Mouse (Mus musculus) retina, adult 2 months (tissue): ENCODE results near the gene Nab2.

Source experiments
- DNase-seq: peaks from one replicate; pipeline ENCODE4 v3.0.0-alpha.2; 2012; ENCODE audit warnings: low read depth, low spot score

The Nab2 gene

DNA sequence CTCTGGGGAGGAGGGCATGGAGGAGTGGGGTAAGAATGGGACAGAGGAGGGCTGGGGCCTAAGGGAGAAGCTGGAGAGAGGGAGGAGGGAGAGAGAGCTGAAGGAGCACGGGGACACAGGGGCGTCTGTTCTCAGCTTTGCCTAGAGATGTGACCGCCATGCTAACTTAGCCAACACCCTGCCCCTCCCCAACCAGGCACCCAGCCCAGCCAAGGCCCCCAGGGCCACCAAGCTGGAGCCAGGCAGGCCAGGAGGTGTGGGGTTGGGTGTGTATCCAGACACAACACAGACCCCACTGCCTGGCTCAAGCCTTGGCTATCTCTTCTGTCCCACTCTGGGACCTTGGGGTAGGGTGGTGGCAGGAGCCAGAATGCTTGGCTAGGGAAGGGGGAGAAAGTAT lies 52.8 kb downstream of the Nab2 start:
- DNase-seq = no peak

DNA sequence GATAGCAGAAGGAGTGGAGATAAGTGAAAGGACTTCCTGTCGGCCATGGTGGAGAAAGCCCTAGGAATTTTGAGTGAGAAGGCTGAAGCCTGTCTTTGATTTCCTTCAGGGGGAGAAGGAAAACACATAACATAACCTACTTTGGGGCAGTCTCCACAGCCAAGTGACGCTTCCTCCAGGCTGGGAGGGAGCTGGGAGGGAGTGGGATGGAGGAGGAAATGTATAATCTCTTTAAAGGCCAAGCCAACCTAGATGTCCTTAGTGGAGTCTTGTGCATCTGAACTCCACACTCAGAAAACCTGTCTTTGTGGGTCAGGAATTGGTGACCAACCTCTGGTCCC lies 53.4 kb downstream of the Nab2 start:
- no peak for DNase-seq

DNA sequence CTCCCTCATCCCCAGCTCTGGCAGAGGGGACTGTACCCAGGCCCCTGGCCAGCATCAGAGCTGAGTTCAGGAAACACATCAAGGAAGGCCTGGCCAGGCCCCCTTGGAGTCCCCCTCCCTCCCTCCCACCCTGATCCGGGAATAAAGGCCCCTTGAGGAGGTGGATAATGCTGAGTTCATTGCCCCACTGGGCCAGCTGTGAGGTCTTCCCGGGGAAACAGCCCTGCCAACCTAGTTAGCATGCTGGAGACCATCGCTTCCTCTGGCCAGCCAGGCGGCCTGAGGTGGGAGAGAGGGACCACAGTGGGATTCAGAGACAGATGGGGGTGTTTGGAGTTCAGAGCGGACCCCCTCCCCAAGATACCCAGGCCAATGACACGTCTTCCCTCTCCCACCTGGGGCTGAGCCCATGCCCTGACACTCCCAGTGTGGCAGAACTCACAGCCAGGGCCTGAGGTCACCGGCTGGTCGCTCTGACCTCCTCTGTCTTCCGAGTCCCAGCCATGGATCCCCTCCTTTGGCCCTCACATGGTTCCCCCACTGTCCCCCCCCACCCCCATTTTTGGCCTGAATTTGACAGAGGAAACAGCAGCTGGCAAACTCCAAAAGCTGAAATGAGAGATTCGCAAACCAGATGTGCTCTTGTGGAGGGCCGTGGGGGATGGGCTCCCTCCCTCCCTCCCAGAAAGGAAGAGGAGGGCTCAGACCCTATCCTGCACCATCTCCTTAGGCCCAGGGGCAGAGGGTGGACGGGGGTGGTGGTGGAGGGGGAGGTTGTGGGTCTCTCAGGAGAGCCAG lies 53.9 kb downstream of the Nab2 start:
- DNase-seq = no peak

DNA sequence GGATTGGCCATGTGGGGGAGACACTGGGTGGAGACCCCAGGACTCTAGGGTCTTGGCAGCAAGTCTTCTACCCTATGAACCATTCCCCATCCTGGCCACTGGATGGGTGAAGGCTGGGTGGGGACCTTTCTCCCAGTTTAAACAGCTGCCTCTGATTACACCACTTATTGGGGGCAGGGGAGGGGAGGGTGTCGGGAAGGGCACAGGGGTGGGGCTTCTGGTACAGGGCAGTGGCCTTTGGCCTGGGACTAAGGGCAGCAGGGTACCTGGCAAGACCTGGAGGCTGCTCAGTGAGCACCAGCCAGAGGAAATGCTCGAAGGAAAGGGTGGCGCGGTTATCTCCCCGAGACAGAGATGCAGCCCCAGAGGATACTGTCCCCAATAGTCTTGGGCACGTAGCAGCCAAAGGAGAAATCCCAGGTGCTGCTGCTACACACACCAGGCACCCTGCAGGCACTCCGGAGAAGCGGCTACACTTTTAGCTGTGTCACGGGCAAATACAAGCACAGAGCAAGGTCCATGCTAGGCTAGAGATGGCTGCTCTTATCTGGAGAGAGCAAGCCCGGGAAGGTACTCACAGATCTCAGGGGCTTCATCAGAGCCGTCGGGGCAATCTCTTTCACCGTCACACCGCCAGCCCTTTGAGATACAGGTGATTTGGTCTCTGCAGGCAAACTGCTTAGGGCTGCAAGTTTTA lies 56.1 kb downstream of the Nab2 start:
- no peak for DNase-seq
